Mouse (Mus musculus) right cerebral cortex, adult 2 months (tissue): ENCODE data around the gene Nlrc4.
A peak's percentile ranks its signal among the peaks of the same experiment; 100 is the strongest.

Experiments
- DNase-seq, 2 experiments: peaks; one replicate each; pipeline ENCODE4 v3.0.0; 2021 to 2022; ENCODE audit warnings: low spot score in 2 of 2

The Nlrc4 gene

DNA sequence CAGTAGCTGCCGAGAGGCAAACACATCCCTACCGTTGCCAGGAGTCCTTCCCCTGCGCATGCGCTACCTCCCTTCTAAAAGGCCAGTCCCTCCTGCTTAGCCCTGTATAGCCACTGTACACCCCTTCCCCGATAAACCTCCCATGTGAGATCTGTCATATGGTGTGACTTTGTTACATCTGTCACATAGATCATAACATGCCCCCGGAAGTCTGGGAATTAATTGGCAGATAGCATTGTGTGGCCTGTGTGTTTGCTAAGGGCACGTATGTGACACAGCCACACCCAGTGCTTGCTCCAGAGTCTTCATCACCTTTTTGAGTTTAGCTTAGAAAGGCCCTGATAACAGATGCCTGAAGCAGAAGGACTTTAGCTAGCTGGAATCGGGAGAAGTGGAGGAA, 28.9 kb downstream of the Nlrc4 start:
- no peak for DNase-seq

GRCm38 (mm10) chr17:74424401-74425005, 34.4 kb downstream of the Nlrc4 start:
- DNase-seq, result peak in 1 of 2 experiments; percentile 13

GRCm38 (mm10) chr17:74420656-74421055, 38.3 kb downstream of the Nlrc4 start:
- DNase-seq, result no peak

DNA sequence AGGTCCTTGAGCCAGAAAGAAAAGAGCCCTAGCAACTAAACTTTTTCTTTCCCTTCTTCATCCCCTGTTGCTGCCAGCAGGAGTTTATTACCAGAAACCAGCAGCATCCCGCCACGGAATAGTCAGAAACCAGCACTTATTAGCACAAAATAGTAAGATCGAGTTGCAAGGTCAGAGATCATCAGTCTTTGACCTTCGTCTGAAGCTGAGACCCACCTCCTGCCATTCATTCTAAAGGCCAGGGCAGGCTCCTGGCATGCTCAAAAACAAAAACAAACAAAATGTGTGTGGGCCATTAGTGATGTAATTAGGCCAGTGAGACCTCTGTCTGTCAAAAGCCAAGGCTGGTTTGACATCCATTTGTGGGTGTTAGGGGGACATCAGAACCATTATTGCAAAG, 40.8 kb downstream of the Nlrc4 start:
- no peak for DNase-seq

- DNase-seq, result no peak
These were observed 42.0 kb downstream of the Nlrc4 start for GRCm38 (mm10) chr17:74416841-74417360.

DNA sequence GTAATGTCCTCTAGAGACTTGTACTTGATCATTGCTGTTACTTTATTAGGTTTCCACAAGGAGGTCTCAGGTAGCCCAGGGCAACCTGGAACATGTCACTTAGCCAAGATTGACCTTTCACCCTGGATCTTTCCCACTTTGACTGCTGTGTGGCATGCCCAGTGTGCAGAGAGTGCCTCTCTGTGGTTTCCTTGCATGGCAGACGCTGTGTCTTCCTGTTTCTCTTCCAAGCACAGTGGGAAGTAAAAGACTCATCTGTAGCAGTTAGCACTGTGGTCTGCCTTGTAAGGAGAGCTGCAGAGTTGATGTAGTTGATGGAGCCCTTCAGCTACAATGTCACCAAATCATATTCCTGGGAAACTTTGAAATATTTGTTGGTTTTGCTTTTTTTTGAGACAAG, 44.3 kb downstream of the Nlrc4 start:
- no peak for DNase-seq

- DNase-seq, result no peak
These were observed 45.6 kb downstream of the Nlrc4 start for GRCm38 (mm10) chr17:74413324-74413723.

DNA sequence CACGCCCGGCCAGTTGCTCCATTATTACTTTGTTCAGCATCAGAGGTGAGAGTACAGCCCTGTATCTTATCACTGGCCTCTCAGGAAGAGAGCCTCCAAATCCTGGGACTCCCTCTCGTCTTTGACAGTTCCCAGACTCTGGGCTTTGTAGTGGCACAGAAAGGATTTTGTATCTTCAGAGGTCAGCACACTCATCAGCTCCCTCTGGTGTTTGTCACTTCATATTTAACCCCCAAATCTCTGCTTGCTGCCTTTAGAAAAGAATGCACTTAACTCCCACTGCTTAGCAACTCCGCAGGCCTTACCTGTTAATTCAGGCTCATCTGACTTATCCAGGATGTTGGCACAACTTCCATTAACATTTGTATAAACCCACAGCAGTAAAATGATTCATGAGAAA, 49.2 kb downstream of the Nlrc4 start:
- no peak for DNase-seq

DNA sequence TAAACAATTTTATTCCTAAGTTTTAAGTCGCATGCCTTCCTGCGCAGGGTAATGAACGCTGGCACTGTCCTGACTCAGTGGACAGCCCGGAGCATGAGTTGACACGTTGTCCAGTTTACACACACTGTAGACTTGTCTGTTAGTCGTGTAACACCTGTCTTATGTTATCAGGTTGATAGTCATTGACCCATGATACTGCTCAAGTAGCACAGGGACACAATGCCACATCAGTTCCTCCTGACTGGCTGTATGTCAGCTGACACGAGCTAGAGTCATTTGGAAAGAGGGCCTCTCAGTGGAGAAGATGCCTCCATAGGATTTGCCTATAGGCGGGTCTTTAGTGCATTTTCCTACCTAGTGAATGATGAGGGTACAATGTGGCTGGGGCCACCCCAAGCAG, 52.5 kb downstream of the Nlrc4 start:
- no peak for DNase-seq

GRCm38 (mm10) chr17:74402486-74403222, 56.3 kb downstream of the Nlrc4 start:
- no peak for DNase-seq

DNA sequence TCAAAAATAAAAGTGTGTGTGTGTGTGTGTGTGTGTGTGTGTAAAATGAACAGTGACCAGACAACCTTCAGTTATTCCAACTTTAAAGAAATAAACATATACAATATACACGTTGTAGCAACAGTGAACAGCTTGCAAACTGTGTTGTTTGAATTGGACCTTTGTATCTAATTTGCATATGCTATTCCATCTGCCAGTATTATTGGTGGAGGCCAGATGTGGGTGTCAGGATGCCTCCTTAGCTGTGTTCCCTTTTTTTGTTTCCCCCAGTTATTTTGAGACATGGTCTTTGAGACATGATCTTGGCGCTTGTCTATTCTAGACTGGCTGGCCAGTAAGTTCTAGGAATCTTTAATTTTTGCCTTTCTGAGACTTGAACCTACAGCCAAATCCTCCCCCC, 61.8 kb downstream of the Nlrc4 start:
- DNase-seq, result no peak

DNA sequence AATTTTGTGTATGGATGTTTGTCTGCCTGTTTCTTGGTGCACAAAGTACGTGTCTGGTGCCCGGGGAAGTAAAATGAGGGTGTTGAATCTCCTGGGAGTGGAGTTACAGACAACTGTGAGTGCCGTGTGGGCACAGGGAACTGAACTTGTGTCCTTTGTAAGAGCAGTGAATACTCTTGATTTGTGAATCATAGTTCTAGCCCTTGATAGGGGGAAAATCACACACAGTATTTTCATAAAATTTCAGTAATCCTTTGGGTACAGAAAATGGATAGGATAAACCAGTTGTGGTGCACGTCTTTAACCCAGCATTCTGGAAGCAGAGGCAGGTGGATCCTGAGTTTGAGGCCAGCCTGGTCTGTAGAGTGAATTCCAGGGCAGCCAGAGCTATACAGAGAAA, 62.2 kb downstream of the Nlrc4 start:
- DNase-seq, result no peak

GRCm38 (mm10) chr17:74395383-74396065, 63.4 kb downstream of the Nlrc4 start, which contains the start of gene Slc30a6:
Gene Slc30a6 (plus strand): TSS chr17:74395608.
- peak; percentile 98 for DNase-seq

GRCm38 (mm10) chr17:74394855-74395254, 64.1 kb downstream of the Nlrc4 start:
- peak in 1 of 2 experiments; percentile 13 for DNase-seq

DNA sequence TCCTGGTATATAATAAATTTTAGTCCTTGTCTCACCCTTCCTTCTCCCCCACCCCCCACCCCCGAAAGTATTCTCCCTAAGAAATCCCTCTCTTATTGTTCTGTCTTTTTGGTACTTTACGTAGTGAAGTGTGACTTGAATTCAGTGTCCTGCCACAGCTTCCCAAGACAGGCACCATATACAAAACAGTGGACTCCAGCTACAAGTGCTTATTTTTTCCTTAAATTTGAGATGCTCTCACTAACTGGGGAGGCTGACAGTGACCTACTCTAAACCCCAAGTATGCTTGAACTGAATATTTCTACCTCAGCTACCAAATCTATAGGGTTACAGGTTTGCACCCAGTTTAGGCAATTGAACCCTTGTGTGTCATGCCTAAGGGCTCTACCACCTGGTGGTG, 64.6 kb downstream of the Nlrc4 start:
- DNase-seq, result no peak

- no peak for DNase-seq
These were observed 69.1 kb downstream of the Nlrc4 start for GRCm38 (mm10) chr17:74389847-74390246.

- DNase-seq, result no peak
These were observed 72.3 kb downstream of the Nlrc4 start for GRCm38 (mm10) chr17:74386657-74387056.

DNA sequence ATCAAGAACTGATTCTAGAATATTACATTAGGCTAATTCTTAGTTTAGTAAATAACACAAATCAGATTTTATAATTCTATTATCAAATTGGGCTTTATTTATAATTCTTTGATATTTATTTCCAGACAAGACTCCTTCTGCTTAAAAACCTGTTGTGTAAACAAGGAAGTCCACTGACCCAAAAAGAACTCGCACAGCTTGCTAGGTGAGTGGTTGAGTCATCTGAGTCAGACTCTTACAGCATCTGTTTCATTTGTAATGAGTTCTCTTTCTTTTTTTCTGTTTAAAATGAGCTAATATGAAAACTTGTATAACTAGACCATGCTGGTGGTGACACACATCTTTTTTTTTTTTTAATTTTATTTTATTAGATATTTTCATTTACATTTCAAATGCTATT, 82.0 kb downstream of the Nlrc4 start:
- DNase-seq, result no peak
